Mouse (Mus musculus): ENCODE results near the gene Hist1h2ap. TPM values are rescaled to one million over a fixed set of nuclear protein-coding genes. Genes with fewer than 3 reads are reported as not detected.
"Not testable (repeated sequence)": the region's sequence is repeated elsewhere in the genome, so short reads cannot be mapped to it uniquely, and the experiment has no call there.

Hist1h2ap gene
- polyA plus RNA-seq (2017; shearing (Covaris generic)): 100 to 1,000 TPM in 1 of 2 experiments, 10 to 100 TPM in 1; 94.5 to 115 TPM

GRCm38 (mm10) chr13:21833461-21833860 lies at the start of gene Hist1h2ap, which contains the start of gene Hist1h2br:
Hist1h2ap (minus strand) TSS chr13:21833507.
Hist1h2br (plus strand) TSS chr13:21833743.
- ATAC-seq: peak; percentile 82

GRCm38 (mm10) chr13:21882760-21883405 lies 49.6 kb upstream of the Hist1h2ap start:
- ATAC-seq: no peak

- ATAC-seq: no peak
Observed at GRCm38 (mm10) chr13:21881878-21882669, 48.8 kb upstream of the Hist1h2ap start.

- ATAC-seq: no peak
Observed at GRCm38 (mm10) chr13:21880735-21881134, 47.4 kb upstream of the Hist1h2ap start.

GRCm38 (mm10) chr13:21865503-21865902 lies 32.2 kb upstream of the Hist1h2ap start:
- not testable (repeated sequence) for ATAC-seq

- ATAC-seq: no peak
Observed at GRCm38 (mm10) chr13:21861608-21862007, 28.3 kb upstream of the Hist1h2ap start.

GRCm38 (mm10) chr13:21855698-21856162 lies 22.4 kb upstream of the Hist1h2ap start:
- no peak for ATAC-seq

GRCm38 (mm10) chr13:21855146-21855545 lies 21.8 kb upstream of the Hist1h2ap start:
- peak; percentile 23 for ATAC-seq

- ATAC-seq: no peak
Observed at GRCm38 (mm10) chr13:21852215-21852945, 19.1 kb upstream of the Hist1h2ap start.

GRCm38 (mm10) chr13:21850696-21851095 lies 17.4 kb upstream of the Hist1h2ap start:
- not testable (repeated sequence) for ATAC-seq

GRCm38 (mm10) chr13:21847883-21848282 lies 14.6 kb upstream of the Hist1h2ap start:
- ATAC-seq: no peak

- peak; percentile 45 for ATAC-seq
Observed at GRCm38 (mm10) chr13:21846356-21846755, 13.0 kb upstream of the Hist1h2ap start.

GRCm38 (mm10) chr13:21840508-21840907 lies 7.2 kb upstream of the Hist1h2ap start:
- peak; percentile 94 for ATAC-seq

GRCm38 (mm10) chr13:21831418-21832394 lies 1.6 kb downstream of the Hist1h2ap start, which contains the start of gene Hist1h4n:
Hist1h4n (minus strand) TSS chr13:21832196.
- peak; percentile 59 for ATAC-seq

GRCm38 (mm10) chr13:21830344-21830743 lies 3.0 kb downstream of the Hist1h2ap start:
- no peak for ATAC-seq

GRCm38 (mm10) chr13:21828511-21828910 lies 4.8 kb downstream of the Hist1h2ap start:
- ATAC-seq: no peak

- ATAC-seq: peak; percentile 64
Observed at GRCm38 (mm10) chr13:21820082-21820890, 13.0 kb downstream of the Hist1h2ap start.

- not testable (repeated sequence) for ATAC-seq
Observed at GRCm38 (mm10) chr13:21812092-21812491, 21.2 kb downstream of the Hist1h2ap start.

- ATAC-seq: peak; percentile 46
Observed at GRCm38 (mm10) chr13:21811539-21811938, 21.8 kb downstream of the Hist1h2ap start, which contains the start of gene Hist1h4m. Hist1h4m (plus strand) TSS chr13:21811746.

- ATAC-seq: not testable (repeated sequence)
Observed at GRCm38 (mm10) chr13:21811074-21811473, 22.2 kb downstream of the Hist1h2ap start.
